Mouse (Mus musculus) heart, embryonic 12.5 days (tissue): ENCODE measurements around the gene Cadps. TPM values are rescaled to one million over a fixed set of nuclear protein-coding genes. Genes with fewer than 3 reads are reported as not detected.

Source experiments
- ATAC-seq: fragments of 200-750 bp; cut with Nextera tagmentation; 2 replicates; pipeline ENCODE4 v1.8.0; 2017; ENCODE audit warnings: moderate TSS enrichment, moderate library complexity; ENCODE audit not compliant: insufficient number of reproducible peaks, low FRiP score
- H3K27ac ChIP-seq: fragments of 300-500 bp; sonication (generic); 2 replicates; pipeline ENCODE4 v1.5.1; 2016; ENCODE audit warnings: mild to moderate bottlenecking, moderate library complexity; ENCODE audit not compliant: poor library complexity, severe bottlenecking
- H3K27me3 ChIP-seq: fragments of 300-500 bp; sonication (generic); replicated peaks from 2 replicates; pipeline ENCODE4 v1.6.1; 2016; ENCODE audit warnings: mild to moderate bottlenecking, moderate library complexity
- H3K36me3 ChIP-seq: fragments of 300-500 bp; sonication (generic); 2 replicates; pipeline ENCODE4 v1.6.1; 2016; ENCODE audit warnings: mild to moderate bottlenecking, moderate library complexity
- H3K4me1 ChIP-seq: fragments of 300-500 bp; sonication (generic); replicated peaks from 2 replicates; pipeline ENCODE4 v1.6.1; 2016; ENCODE audit warnings: mild to moderate bottlenecking
- H3K4me2 ChIP-seq: fragments of 300-500 bp; sonication (generic); 2 replicates; pipeline ENCODE4 v1.6.1; 2016; ENCODE audit warnings: mild to moderate bottlenecking, moderate library complexity
- H3K4me3 ChIP-seq: fragments of 300-500 bp; sonication (generic); 2 replicates; pipeline ENCODE4 v1.5.1; 2016; ENCODE audit warnings: mild to moderate bottlenecking
- H3K9ac ChIP-seq: fragments of 300-500 bp; sonication (generic); 2 replicates; pipeline ENCODE4 v1.6.1; 2016; ENCODE audit warnings: mild to moderate bottlenecking, moderate library complexity
- H3K9me3 ChIP-seq: fragments of 300-500 bp; sonication (generic); replicated peaks from 2 replicates; pipeline ENCODE4 v1.6.1; 2016; ENCODE audit warnings: mild to moderate bottlenecking, moderate library complexity
- WGBS: fragments of 180-500 bp; shearing (Covaris S2); methylation state at CpG from one replicate; pipeline ENCODE4 v1.1.7; 2016; 5-methylcytosine and 5-hydroxymethylcytosine counted together
- polyA plus RNA-seq: library from polyadenylated mRNA; unstranded; fragments of >200 nt; fragmentation: Nextera tagmentation; extraction: Ambion mirVana; gene quantifications from 2 replicates; pipeline ENCODE4 v1.2.1, GENCODE M21; 2016

Gene Cadps
- polyA plus RNA-seq, 1 experiment from 2014 or later = 1.3 TPM

DNA sequence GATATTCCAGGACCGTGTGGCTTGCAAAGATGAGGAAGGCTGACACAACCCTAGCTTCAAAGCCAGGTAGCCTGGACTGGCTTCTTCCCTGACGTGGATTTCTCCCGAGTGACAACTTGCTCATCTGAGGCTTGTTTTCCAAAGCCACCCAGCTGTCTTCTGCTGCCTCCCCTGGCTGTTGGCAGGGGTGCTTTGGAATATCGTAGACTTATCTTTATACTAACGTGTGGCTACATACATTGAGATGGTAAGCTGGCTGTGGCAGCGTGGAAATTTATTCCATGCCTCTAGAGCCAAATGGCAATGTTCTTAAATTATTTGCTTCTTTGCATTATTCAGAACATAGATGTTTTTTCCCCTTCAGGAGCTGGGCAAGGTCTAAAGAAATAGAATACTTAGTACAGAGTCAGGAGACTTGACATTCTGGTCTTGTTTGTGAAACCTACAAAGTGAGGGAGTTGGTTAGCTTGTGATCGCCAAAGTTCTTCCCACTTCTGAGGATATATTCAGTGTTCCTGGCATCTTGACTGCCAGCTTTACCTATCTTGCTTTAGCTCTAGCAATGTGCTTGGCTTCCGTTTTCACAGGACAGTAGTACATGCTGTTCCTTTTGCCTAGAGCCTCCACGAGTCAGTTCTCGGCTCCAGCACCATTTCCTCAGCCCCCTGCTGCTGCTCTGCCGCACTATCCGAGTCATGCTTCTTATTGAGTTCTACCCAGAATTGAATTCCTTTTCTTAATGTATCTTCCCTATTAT is 318.5 kb downstream of the Cadps start:
- Histone ChIP-seq H3K4me3 (no peak overlapping the region), H3K4me2 (no peak overlapping the region), H3K9me3 (no peaks in the 10 kb centered on the region), H3K27ac (no peak overlapping the region), H3K4me1 (no peaks in the 10 kb centered on the region), H3K27me3 (no peaks in the 10 kb centered on the region), H3K9ac (no peak overlapping the region), H3K36me3 (no peaks in the 10 kb centered on the region)
- 70% methylated on average over 12 of the region's 12 CpGs for WGBS
- ATAC-seq = no peak

- Histone ChIP-seq H3K9me3 (no peaks in the 10 kb centered on the region), H3K4me2 (no peak overlapping the region), H3K27me3 (no peaks in the 10 kb centered on the region), H3K36me3 (no peaks in the 10 kb centered on the region), H3K4me1 (no peaks in the 10 kb centered on the region), H3K4me3 (no peak overlapping the region), H3K9ac (no peak overlapping the region), H3K27ac (no peak overlapping the region)
- ATAC-seq = no peak
- 66% methylated on average over 4 of the region's 4 CpGs for WGBS
Measured at GRCm38 (mm10) chr14:12462206-12462605, 360.7 kb downstream of the Cadps start.

DNA sequence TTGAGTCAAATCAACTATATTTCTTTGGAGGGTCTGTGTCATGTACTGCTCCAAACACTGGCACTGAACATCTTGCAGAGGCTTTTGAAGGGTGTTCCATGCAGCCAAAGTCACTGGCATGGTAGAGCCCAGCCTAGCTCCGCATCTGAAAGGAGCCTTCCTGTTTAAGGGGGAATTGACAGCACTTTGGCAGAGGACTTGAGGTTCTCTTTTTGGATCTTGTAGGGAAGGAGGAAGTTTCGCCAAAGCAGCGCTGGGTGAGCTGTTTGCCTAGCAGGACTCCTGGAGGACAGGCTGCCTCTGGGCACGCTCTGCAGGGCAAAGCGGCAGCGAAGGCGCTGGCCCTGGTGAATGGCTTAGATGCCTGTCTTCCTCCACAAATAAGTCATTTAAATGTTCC is 363.2 kb downstream of the Cadps start:
- Histone ChIP-seq H3K36me3 (no peaks in the 10 kb centered on the region), H3K4me2 (no peak overlapping the region)
- WGBS = 55% methylated on average over 7 of the region's 7 CpGs

DNA sequence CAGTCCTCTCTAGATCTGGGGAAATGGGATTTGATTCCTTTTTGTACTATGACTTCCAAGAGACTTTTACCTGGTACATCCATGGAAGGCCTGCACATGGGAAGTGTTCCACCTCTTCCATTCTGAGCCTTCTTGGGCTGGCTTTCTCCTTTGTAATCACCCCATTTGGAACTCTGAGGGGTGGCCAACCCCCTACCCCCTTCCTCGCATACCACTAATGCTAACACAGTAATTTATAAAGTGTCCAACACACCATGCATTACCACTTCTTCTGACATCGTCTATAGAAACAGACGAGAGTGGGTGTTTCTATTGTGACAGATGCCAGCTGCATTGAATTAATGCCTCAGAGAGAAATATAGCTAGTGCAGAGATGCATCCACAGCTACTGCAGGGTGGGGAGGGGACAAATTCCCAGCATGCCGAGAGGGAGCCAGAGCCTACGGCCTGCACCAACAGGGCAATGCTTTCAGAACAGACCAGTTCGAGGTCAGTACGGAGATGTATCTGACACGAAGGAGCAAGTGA is 367.8 kb downstream of the Cadps start:
- ATAC-seq = no peak
- Histone ChIP-seq H3K27ac (no peak overlapping the region), H3K27me3 (no peaks in the 10 kb centered on the region), H3K36me3 (no peaks in the 10 kb centered on the region), H3K4me1 (no peaks in the 10 kb centered on the region), H3K4me2 (no peak overlapping the region), H3K9ac (no peak overlapping the region), H3K4me3 (no peak overlapping the region), H3K9me3 (no peaks in the 10 kb centered on the region)
- WGBS = 79% methylated on average over 8 of the region's 8 CpGs

More for the DNA sequence above, 363.2 kb downstream of the Cadps start:
- Histone ChIP-seq H3K9me3 (no peaks in the 10 kb centered on the region), H3K4me3 (no peak overlapping the region), H3K4me1 (no peaks in the 10 kb centered on the region), H3K9ac (no peak overlapping the region), H3K27me3 (no peaks in the 10 kb centered on the region), H3K27ac (no peak overlapping the region)
- no peak for ATAC-seq

GRCm38 (mm10) chr14:12450807-12451206 is 372.1 kb downstream of the Cadps start:
- Histone ChIP-seq H3K9me3 (no peaks in the 10 kb centered on the region), H3K4me3 (no peak overlapping the region), H3K4me1 (no peaks in the 10 kb centered on the region), H3K27me3 (no peaks in the 10 kb centered on the region), H3K4me2 (no peak overlapping the region), H3K27ac (no peak overlapping the region), H3K9ac (no peak overlapping the region), H3K36me3 (no peaks in the 10 kb centered on the region)
- WGBS = 58% methylated on average over 3 of the region's 3 CpGs
- no peak for ATAC-seq

GRCm38 (mm10) chr14:12448883-12449282 is 374.0 kb downstream of the Cadps start:
- Histone ChIP-seq H3K9me3 (no peaks in the 10 kb centered on the region), H3K27me3 (no peaks in the 10 kb centered on the region), H3K4me3 (no peak overlapping the region), H3K9ac (no peak overlapping the region), H3K36me3 (no peaks in the 10 kb centered on the region), H3K4me1 (no peaks in the 10 kb centered on the region), H3K27ac (no peak overlapping the region), H3K4me2 (no peak overlapping the region)
- WGBS = 85% methylated on average over 6 of the region's 6 CpGs
- ATAC-seq = no peak

DNA sequence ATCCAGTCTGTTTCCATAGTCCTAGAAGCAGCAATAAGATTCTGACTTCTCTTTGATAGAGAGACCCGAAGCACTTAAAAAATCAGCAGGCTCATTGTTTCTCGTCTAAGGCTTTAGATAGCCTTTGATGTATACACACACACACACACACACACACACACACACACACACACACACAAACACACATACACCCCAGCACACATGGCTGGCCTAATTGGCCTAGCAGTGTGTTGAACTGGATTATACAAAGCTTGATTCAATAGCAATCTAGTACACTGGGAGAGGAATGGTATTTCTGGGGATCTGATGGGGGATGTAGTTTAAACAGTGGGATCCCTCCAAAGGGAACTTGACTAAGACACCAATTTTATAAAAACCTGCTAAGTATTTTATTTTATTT is 381.9 kb downstream of the Cadps start:
- no peaks in the 10 kb centered on the region for H3K36me3 ChIP-seq
- H3K9me3 ChIP-seq = no peaks in the 10 kb centered on the region
- WGBS = 56% methylated on average over 2 of the region's 2 CpGs
- H3K4me2 ChIP-seq = no peak overlapping the region
- H3K4me3 ChIP-seq = no peak overlapping the region
- H3K4me1 ChIP-seq = no peaks in the 10 kb centered on the region; the same call in 1 of the 2 replicates
- no peak for ATAC-seq
- no peaks in the 10 kb centered on the region for H3K27me3 ChIP-seq
- no peak overlapping the region for H3K27ac ChIP-seq
- H3K9ac ChIP-seq = no peak overlapping the region

DNA sequence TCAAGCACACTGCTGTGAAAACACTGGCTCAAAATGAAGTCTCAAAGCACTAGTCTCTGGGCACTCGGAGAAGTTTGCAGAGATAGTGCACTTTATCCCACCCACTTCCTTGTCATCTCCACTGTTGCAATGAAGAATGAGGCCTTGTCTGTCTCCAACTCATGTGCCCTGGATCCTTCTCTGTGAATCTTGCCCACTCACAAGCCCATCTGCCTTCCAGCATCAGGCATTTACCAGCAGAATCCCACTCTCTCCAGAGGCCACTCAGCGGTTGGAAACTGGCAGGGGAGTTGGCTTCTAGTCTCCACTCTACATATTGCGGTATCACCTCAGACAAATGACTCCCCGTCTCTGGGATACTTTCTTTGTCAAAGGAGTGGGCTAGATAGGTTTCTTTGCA is 384.9 kb downstream of the Cadps start:
- Histone ChIP-seq H3K9me3 (no peaks in the 10 kb centered on the region), H3K27me3 (no peaks in the 10 kb centered on the region), H3K9ac (no peak overlapping the region), H3K27ac (no peak overlapping the region), H3K4me3 (no peak overlapping the region), H3K36me3 (no peaks in the 10 kb centered on the region), H3K4me1 (no peaks in the 10 kb centered on the region; the same call in 1 of the 2 replicates), H3K4me2 (no peak overlapping the region)
- no peak for ATAC-seq
- WGBS = 71% methylated on average over 4 of the region's 4 CpGs

DNA sequence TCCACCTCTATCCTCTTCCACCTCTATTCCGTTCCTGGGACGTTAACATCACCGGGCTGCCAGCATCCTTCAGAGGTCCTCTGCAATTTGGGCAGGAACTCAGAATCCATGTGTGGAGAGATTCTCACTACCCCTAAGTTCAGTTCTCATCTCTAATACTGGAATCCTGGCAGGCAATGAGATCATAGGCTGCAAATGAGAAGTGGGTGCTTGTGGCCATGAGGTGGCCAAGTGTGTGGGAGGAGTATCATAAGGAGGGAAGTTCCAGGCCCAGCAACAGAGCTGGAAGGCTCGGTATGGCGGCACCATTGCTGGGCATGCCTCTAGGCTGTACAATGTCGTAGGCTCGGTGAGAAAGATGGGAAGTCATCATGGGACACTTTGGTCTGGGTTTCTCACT is 385.5 kb downstream of the Cadps start:
- Histone ChIP-seq H3K4me1 (no peaks in the 10 kb centered on the region; the same call in 1 of the 2 replicates), H3K9me3 (no peaks in the 10 kb centered on the region), H3K9ac (no peak overlapping the region), H3K4me2 (no peak overlapping the region), H3K27ac (no peak overlapping the region), H3K36me3 (no peaks in the 10 kb centered on the region), H3K4me3 (no peak overlapping the region), H3K27me3 (no peaks in the 10 kb centered on the region)
- 62% methylated on average over 7 of the region's 7 CpGs for WGBS
- no peak for ATAC-seq

DNA sequence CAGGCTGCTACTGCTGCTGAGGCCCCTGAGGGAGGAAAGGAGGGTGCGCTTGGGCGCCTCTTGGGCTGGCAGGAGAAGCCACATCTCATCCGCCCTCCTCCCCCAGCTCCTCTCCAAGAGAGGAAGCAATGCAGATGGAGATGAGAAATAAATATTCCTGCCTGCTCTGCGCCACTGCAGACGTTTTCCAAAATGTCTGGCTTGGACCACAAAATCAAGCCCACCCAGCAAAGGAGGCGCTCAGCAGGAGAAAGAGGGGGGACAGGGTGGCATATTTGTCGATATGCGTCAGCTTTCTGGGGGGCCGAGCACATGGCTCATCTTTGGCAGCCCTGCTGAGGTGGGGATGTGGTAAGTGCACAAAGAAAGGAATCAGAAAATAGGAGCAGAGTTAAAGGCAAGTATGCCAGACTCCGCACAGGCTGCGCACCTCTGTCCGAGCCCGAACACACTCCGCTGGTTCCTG is 385.9 kb downstream of the Cadps start:
- Histone ChIP-seq H3K9me3 (no peaks in the 10 kb centered on the region), H3K4me1 (no peaks in the 10 kb centered on the region; the same call in 1 of the 2 replicates), H3K9ac (no peak overlapping the region), H3K36me3 (no peaks in the 10 kb centered on the region), H3K4me2 (no peak overlapping the region), H3K27me3 (no peaks in the 10 kb centered on the region), H3K4me3 (no peak overlapping the region), H3K27ac (no peak overlapping the region)
- WGBS = 78% methylated on average over 14 of the region's 14 CpGs
- ATAC-seq = no peak

DNA sequence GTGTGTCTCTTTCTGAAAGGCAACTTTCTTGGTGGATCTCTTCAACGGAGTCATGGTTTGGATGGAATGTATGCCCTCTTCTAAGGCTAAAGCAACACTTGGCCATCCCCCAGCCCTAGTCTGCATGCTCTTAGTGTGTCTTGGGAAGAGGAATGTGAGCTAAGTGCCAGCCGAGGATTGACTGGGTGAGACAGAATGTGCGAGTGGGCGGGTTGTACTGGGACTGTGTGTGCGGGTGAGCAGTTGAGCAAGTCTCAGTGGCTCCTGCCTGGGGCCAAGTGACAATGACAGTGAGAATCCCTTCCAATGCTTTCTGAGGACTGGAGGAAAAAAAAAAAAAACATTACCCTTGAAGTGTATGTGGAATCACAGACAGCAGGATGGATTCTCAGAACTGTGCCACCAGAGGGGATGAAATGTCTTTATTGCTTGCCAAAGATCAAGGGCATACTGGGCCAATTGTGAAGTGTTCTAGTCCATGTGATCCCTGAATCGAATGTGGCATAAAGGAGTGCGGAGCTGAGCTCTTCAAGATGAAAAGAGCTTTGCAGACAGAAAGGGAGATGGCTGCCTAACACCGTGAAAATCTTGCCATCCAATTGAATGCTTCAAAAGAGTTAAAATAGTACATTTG is 394.7 kb downstream of the Cadps start:
- ATAC-seq = no peak
- Histone ChIP-seq H3K4me1 (no peaks in the 10 kb centered on the region), H3K9me3 (no peaks in the 10 kb centered on the region), H3K27ac (no peak overlapping the region), H3K4me3 (no peak overlapping the region), H3K27me3 (no peaks in the 10 kb centered on the region), H3K9ac (no peak overlapping the region), H3K4me2 (no peak overlapping the region), H3K36me3 (no peaks in the 10 kb centered on the region)
- 67% methylated on average over 8 of the region's 8 CpGs for WGBS
